Mouse (Mus musculus): Measurements from ENCODE around the gene Emc10.

DNA sequence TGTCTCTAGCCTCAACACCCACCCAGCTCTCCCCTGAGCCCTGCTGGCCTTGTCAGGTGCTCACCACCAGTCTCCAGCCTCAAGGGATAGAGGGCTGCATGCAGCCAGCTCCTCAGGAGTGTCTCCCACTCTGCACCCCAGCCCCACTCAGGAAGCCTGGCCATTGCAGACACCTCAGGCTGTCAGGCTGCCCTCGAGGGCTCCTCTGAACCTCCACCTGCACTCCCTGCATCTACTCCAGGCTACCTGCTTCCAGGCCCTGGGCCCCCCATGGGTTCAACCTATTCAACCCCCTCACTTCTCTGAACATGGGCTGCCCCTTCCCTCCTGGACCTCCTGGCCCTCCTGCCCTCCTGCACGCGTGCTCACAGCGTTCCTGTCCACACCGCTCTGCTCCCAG is 4.9 kb downstream of the Emc10 start:
- TF ChIP-seq CTCF (IDR thresholded peaks at IDR 0.05; ENCODE audit: borderline replicate concordance, insufficient read depth, low read length): no peak
- no peak for TF ChIP-seq POLR2A (IDR thresholded peaks at IDR 0.05; ENCODE audit: low read depth, low read length)

All from embryonic fibroblast, embryonic 13.5 days (primary cell).